Mouse (Mus musculus) intestine, postnatal 0 days (tissue): Measurements from ENCODE around the gene Phpt1. TPM values are rescaled to one million over a fixed set of nuclear protein-coding genes. Genes with fewer than 3 reads are reported as not detected.

Source experiments
- ATAC-seq: fragments of 200-750 bp; cut with Nextera tagmentation; 2 replicates; pipeline ENCODE4 v1.8.0; 2017; ENCODE audit warnings: mild to moderate bottlenecking, moderate TSS enrichment, moderate library complexity
- H3K27ac ChIP-seq: fragments of 300-500 bp; sonication (generic); 2 replicates; pipeline ENCODE4 v1.5.1; 2014; ENCODE audit warnings: mild to moderate bottlenecking, low read depth, low read length, moderate library complexity
- H3K27me3 ChIP-seq: fragments of 300-500 bp; sonication (generic); replicated peaks from 2 replicates; pipeline ENCODE4 v1.6.1; 2014; ENCODE audit warnings: low read length, mixed read lengths; ENCODE audit not compliant: control insufficient read depth, insufficient read depth
- H3K36me3 ChIP-seq: fragments of 300-500 bp; sonication (generic); 2 replicates; pipeline ENCODE4 v1.6.1; 2014; ENCODE audit warnings: mild to moderate bottlenecking, moderate library complexity; ENCODE audit not compliant: control insufficient read depth, insufficient read depth
- H3K4me1 ChIP-seq: fragments of 300-500 bp; sonication (generic); replicated peaks from 2 replicates; pipeline ENCODE4 v1.6.1; 2014; ENCODE audit warnings: antibody characterized with exemption, low read length, mixed read lengths; ENCODE audit not compliant: control insufficient read depth, insufficient read depth
- H3K4me2 ChIP-seq: fragments of 300-500 bp; sonication (generic); replicated peaks from 2 replicates; pipeline ENCODE4 v1.6.1; 2014; ENCODE audit warnings: low read depth, mild to moderate bottlenecking, moderate library complexity
- H3K4me3 ChIP-seq: fragments of 300-500 bp; sonication (generic); 2 replicates; pipeline ENCODE4 v1.5.1; 2014; ENCODE audit warnings: low read depth, low read length
- H3K9ac ChIP-seq: fragments of 300-500 bp; sonication (generic); 2 replicates; pipeline ENCODE4 v1.6.1; 2014; ENCODE audit warnings: mild to moderate bottlenecking, low read depth, low read length
- H3K9me3 ChIP-seq: fragments of 300-500 bp; sonication (generic); 2 replicates; pipeline ENCODE4 v1.6.1; 2016; ENCODE audit warnings: mixed run types; ENCODE audit not compliant: control insufficient read depth
- CTCF ChIP-seq: sonication (generic); IDR thresholded peaks from 2 replicates; pipeline ENCODE4 v1.5.1; 2016; ENCODE audit warnings: low read depth, mild to moderate bottlenecking, control low read depth, antibody characterized with exemption, moderate library complexity
- WGBS: fragments of 180-500 bp; shearing (Covaris S2); extraction: QIAGEN DNeasy Blood & Tissue Kit; methylation state at CpG from one replicate; pipeline ENCODE4 v1.1.7; 2014; 5-methylcytosine and 5-hydroxymethylcytosine counted together
- polyA plus RNA-seq: library from polyadenylated mRNA; unstranded; fragments of >200 nt; fragmentation: Nextera tagmentation; extraction: Ambion mirVana; gene quantifications from 2 replicates; pipeline ENCODE4 v1.2.1, GENCODE M21; 2015

Phpt1 gene
- polyA plus RNA-seq, 1 experiment from 2014 or later, result 116 TPM

DNA sequence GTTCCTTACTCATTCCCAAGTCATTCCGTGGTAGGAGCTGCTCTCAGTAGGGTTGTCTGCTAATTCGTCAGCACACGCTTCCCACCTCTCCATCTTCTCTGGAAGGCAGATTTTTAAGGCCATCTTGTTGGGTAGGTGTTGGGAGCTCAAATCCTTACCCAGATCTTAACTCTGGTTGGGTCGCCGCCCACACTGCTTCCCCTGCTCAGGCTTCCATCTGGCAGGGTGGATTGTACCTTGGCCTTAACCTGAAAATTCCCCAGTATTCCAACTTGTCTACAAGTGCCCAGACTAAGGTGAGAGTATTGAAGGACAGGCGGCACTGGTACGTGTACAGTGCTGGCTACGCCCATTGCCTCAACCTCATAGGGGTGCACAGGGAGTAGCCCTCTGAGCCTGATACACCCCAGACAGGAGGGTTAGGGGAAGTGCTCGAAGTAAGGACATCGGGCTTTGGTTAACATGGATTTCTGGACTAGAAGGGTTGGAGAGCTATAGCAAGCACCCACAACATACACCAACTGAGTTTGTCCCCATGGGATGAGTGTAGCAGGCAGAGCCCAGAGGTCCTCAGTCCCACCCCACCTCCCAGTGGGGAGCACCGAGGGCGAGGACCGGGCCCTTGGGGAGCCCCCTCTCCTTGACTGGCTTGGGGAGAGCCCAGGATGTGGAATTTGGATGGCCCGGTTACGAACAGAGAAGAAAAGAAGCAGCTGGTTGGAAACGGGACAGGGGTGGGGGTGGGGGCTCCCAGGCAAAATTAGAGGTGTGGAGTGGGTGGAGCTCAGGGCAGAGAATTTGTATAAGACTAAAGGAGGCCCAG lies 1.2 kb upstream of the Phpt1 start:
- Histone ChIP-seq H3K4me2 (peak overlapping the region; percentile 89), H3K9ac (no peak overlapping the region), H3K27me3 (peaks cover 43% of the 10 kb centered on the region), H3K9me3 (no peaks in the 10 kb centered on the region), H3K27ac (0 out of 2 replicates have a peak overlapping the region, but pooled peaks have one; percentile 91), H3K4me1 (peaks cover 30% of the 10 kb centered on the region), H3K36me3 (no peaks in the 10 kb centered on the region), H3K4me3 (no peak overlapping the region)
- 68% methylated on average over 16 of the region's 16 CpGs for WGBS
- ATAC-seq, result no peak
- TF ChIP-seq CTCF, result no peak

- 12% methylated on average over 21 of the region's 21 CpGs for WGBS
- Histone ChIP-seq H3K9me3 (no peaks in the 10 kb centered on the region), H3K4me2 (peak overlapping the region; percentile 89), H3K36me3 (no peaks in the 10 kb centered on the region), H3K27ac (peak overlapping the region; percentile 91), H3K4me1 (peaks cover 30% of the 10 kb centered on the region; the same call in 1 of the 2 replicates), H3K4me3 (peak overlapping the region; percentile 50), H3K27me3 (peaks cover 43% of the 10 kb centered on the region), H3K9ac (peak overlapping the region; percentile 61)
- ATAC-seq, result no peak
- TF ChIP-seq CTCF, result 0 out of 2 replicates have a peak, but pooled peaks have one; percentile 8
These were observed 506 bp upstream of the Phpt1 start for GRCm38 (mm10) chr2:25575432-25576027.

DNA sequence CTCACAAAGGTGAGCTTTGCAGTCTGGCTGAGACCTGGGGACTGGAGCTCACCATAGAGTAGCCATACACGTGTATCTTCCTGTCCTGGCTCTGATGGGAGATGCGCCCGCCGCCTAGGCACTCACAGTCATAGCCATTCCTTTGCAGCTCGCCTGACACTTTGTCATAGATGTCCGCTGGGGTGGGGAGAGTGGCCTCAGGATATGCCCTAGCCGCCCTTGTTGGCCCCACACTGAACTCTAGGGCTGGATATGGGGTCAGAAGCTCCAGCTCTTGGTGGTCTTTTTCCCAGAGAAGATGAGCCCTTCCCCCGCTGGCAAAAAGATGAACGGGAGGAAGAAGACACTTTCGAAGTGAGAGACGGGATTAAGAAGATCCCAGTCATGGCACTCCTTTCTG lies 888 bp downstream of the Phpt1 start:
- WGBS, result 5% methylated on average over 11 of the region's 11 CpGs
- peak overlapping the region; percentile 91 for H3K27ac ChIP-seq
- TF ChIP-seq CTCF, result no peak
- H3K4me2 ChIP-seq, result peak overlapping the region; percentile 89
- peaks cover 29% of the 10 kb centered on the region for H3K27me3 ChIP-seq
- peaks cover 25% of the 10 kb centered on the region; the same call in 1 of the 2 replicates for H3K4me1 ChIP-seq
- peaks cover 9% of the 10 kb centered on the region; the same call in 1 of the 2 replicates for H3K36me3 ChIP-seq
- ATAC-seq, result no peak
- no peaks in the 10 kb centered on the region for H3K9me3 ChIP-seq
- peak overlapping the region; percentile 61 for H3K9ac ChIP-seq
- peak overlapping the region; percentile 50 for H3K4me3 ChIP-seq

GRCm38 (mm10) chr2:25573068-25573467 lies 2.0 kb downstream of the Phpt1 start:
- peak; percentile 44 for ATAC-seq
- 35% methylated on average over 2 of the region's 2 CpGs for WGBS
- H3K27ac ChIP-seq, result peak overlapping the region; percentile 91
- no peak overlapping the region for H3K9ac ChIP-seq
- peaks cover 18% of the 10 kb centered on the region; the same call in 1 of the 2 replicates for H3K4me1 ChIP-seq
- peaks cover 18% of the 10 kb centered on the region for H3K36me3 ChIP-seq
- peak overlapping the region; percentile 89 for H3K4me2 ChIP-seq
- no peaks in the 10 kb centered on the region for H3K9me3 ChIP-seq
- 0 out of 2 replicates have a peak, but pooled peaks have one; percentile 4 for TF ChIP-seq CTCF
- H3K4me3 ChIP-seq, result peak overlapping the region; percentile 50; the same call in 1 of the 2 replicates
- peaks cover 18% of the 10 kb centered on the region for H3K27me3 ChIP-seq

GRCm38 (mm10) chr2:25571221-25571620 lies 3.8 kb downstream of the Phpt1 start:
- Histone ChIP-seq H3K4me1 (peaks cover 9% of the 10 kb centered on the region; the same call in 1 of the 2 replicates), H3K27ac (peak overlapping the region; percentile 91), H3K9ac (peak overlapping the region; percentile 51), H3K4me3 (peak overlapping the region; percentile 46), H3K9me3 (no peaks in the 10 kb centered on the region), H3K36me3 (peaks cover 32% of the 10 kb centered on the region), H3K27me3 (0 out of 2 replicates have a peak, but pooled peaks cover under 1% of the 10 kb centered on the region), H3K4me2 (peak overlapping the region; percentile 64)
- TF ChIP-seq CTCF, result no peak
- WGBS, result 49% methylated on average over 4 of the region's 4 CpGs
- peak; percentile 53 for ATAC-seq

DNA sequence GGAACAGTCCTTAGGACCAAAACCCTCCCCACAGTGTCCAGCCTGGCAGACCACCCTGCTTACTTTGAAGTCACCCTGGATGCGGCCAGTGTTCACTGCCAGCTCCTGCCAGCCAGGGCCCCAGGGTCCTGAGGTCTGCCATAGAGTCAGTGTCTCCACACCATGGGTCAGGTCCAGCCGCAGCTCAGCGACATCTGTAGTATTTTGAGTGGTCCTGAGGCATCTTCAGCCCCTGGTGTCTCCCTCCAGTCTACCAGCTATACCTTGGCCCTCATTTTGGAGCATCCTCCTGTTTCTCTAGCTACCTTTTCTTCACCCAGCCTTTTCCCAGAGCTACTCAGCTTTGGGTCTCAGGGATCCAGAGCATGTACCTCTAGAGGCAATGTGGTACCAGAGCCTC lies 5.7 kb downstream of the Phpt1 start:
- ATAC-seq, result no peak
- Histone ChIP-seq H3K27ac (peak overlapping the region; percentile 91), H3K36me3 (peaks cover 51% of the 10 kb centered on the region), H3K4me1 (0 out of 2 replicates have a peak, but pooled peaks cover 3% of the 10 kb centered on the region), H3K4me2 (peak overlapping the region; percentile 64), H3K9ac (peak overlapping the region; percentile 51; the same call in 1 of the 2 replicates), H3K9me3 (no peaks in the 10 kb centered on the region), H3K27me3 (no peaks in the 10 kb centered on the region), H3K4me3 (peak overlapping the region; percentile 46)
- TF ChIP-seq CTCF, result no peak
- WGBS, result 70% methylated on average over 3 of the region's 3 CpGs
